Mouse (Mus musculus): ENCODE measurements around the gene Itga9.

GRCm38 (mm10) chr9:118873031-118873430 lies 266.5 kb downstream of the Itga9 start:
- TF ChIP-seq MYOG (IDR thresholded peaks at IDR 0.05; ENCODE audit: control insufficient read depth, extremely low read depth, insufficient read length) (no peak), CTCF (IDR thresholded peaks at IDR 0.05; ENCODE audit: control insufficient read depth, insufficient read depth, insufficient read length) (no peak), MYOD1 (IDR thresholded peaks at IDR 0.05; ENCODE audit: control insufficient read depth, insufficient read length, low read depth) (no peak)
